Mouse (Mus musculus) erythroblast, embryonic 14.5 days (primary cell): ENCODE results near the gene Ubxn11. TPM values are rescaled to one million over a fixed set of nuclear protein-coding genes. Genes with fewer than 3 reads are reported as not detected.
"Not testable (repeated sequence)": the region's sequence is repeated elsewhere in the genome, so short reads cannot be mapped to it uniquely, and the experiment has no call there.

Experiments
- H3K27me3 ChIP-seq: 2 replicates; pipeline ENCODE4 v1.6.1; 2012; ENCODE audit warnings: inconsistent platforms; ENCODE audit not compliant: control insufficient read depth
- H3K36me3 ChIP-seq: 2 replicates; pipeline ENCODE4 v1.6.1; 2012; ENCODE audit warnings: mild to moderate bottlenecking, inconsistent platforms; ENCODE audit not compliant: control insufficient read depth
- H3K4me1 ChIP-seq: 2 replicates; pipeline ENCODE4 v1.6.1; 2012; ENCODE audit warnings: inconsistent platforms; ENCODE audit not compliant: control insufficient read depth
- H3K4me3 ChIP-seq: replicated peaks from 2 replicates; pipeline ENCODE3; 2012; ENCODE audit warnings: moderate library complexity, mild to moderate bottlenecking, inconsistent platforms
- H3K9me3 ChIP-seq: 2 replicates; pipeline ENCODE4 v1.6.1; 2012; ENCODE audit warnings: low read length, inconsistent platforms, mixed read lengths; ENCODE audit not compliant: control insufficient read depth
- GATA1 ChIP-seq: IDR thresholded peaks from 2 replicates; pipeline ENCODE4 v1.6.1; 2012; ENCODE audit warnings: low read length, inconsistent platforms, mixed read lengths
- TAL1 ChIP-seq: IDR thresholded peaks from 3 replicates; pipeline ENCODE4 v1.6.1; 2012; ENCODE audit warnings: low read length, inconsistent platforms, mixed read lengths
- polyA plus RNA-seq: library from polyadenylated mRNA; stranded (reverse); fragments of >175 nt; gene quantifications from 2 replicates; pipeline ENCODE4 v1.2.3, GENCODE M21; 2012

The Ubxn11 gene
- polyA plus RNA-seq, 1 experiment: 0.08 TPM

DNA sequence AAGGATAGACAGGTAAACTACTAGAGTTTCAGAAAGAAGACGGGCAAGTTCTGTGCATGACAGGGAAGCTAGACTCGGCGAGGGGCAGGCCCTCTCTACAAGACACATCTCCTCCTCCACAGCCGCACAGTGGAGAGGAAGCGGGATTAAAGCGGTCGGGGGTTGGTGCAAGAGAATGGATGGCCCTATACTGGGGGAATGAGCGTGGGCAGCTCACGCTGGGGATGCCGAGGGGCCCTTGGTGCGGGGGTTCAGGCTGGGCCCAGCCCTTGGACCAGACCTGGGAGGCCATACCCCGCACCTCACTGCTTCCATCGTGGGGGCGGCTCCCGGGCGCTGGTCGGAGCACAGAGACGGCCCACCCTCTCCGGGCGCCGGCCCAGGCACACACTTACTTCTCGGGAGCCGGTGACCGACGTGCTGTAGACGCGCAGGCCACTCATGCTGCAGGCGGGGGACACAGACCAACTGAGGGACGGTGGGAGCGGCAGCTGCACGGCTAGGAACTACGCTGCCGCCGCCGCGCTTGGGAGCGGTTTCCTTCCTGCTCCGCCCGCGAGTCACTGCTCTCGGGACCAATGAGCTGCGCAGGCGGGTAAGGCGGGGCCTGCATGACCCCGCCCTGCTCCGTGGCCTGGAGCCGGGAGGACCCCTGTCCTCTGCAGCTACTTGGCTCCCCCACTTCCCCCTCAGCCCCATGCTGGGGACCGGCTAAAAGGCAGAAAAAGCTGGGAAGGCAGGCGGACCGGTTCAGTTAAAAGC, 26.0 kb downstream of the Ubxn11 start, which contains the start of gene Sh3bgrl3:
Gene Sh3bgrl3, minus strand, starts transcription at position 569 of the 762 bp plus-strand sequence.
- Histone ChIP-seq H3K9me3 (no peaks in the 10 kb centered on the region), H3K27me3 (no peaks in the 10 kb centered on the region), H3K4me3 (peak within 1 kb of the TSS; percentile 82), H3K36me3 (peaks cover 42% of the 10 kb centered on the region), H3K4me1 (peaks cover 53% of the 10 kb centered on the region)
- no peak for TF ChIP-seq GATA1
- no peak for TF ChIP-seq TAL1

DNA sequence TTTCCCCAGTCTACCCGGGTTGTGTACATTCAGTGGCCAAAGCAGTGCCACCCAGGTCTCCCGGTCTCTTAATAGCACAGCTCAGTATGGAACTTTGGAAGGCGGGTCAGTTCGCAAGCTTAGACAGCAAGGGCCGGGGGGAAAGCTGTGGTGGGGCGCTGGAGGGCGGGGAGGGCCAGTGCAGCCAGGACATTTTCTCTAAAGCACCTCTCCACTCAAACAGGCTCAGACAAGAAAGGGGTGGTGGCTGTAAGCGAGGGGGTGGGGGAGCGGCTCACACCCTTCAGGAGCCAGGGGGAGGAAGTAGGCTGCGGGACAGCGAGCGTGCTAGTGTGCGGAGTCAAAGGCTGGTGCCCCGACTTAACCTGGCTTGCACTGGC, 26.6 kb downstream of the Ubxn11 start:
- Histone ChIP-seq H3K4me3 (peak overlapping the region; percentile 82), H3K27me3 (no peaks in the 10 kb centered on the region), H3K9me3 (no peaks in the 10 kb centered on the region), H3K36me3 (peaks cover 48% of the 10 kb centered on the region), H3K4me1 (peaks cover 53% of the 10 kb centered on the region)
- no peak for TF ChIP-seq GATA1

DNA sequence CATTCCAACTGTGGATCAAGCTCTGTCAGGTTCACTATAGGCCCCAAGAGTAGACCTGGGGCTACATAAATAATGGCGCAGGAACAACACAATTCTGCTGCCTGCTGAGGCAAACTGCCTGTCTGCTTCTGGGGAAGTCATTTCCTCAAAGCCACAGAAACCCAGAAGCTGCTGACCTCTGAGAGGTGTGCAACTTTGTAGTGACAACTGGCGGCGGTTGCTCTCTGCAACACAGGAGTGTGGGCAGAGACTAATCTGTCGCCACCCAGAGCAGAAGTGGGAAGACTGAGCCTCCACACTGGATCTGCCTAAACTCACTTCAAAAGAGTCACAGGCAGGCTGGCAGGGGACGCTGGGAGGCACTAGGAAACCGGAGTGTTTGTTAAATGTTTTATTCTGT, 27.1 kb downstream of the Ubxn11 start:
- no peaks in the 10 kb centered on the region for H3K27me3 ChIP-seq
- no peak for TF ChIP-seq TAL1
- no peak for TF ChIP-seq GATA1
- H3K4me3 ChIP-seq: no peak overlapping the region
- no peaks in the 10 kb centered on the region for H3K9me3 ChIP-seq
- peaks cover 52% of the 10 kb centered on the region for H3K36me3 ChIP-seq
- H3K4me1 ChIP-seq: peaks cover 48% of the 10 kb centered on the region

DNA sequence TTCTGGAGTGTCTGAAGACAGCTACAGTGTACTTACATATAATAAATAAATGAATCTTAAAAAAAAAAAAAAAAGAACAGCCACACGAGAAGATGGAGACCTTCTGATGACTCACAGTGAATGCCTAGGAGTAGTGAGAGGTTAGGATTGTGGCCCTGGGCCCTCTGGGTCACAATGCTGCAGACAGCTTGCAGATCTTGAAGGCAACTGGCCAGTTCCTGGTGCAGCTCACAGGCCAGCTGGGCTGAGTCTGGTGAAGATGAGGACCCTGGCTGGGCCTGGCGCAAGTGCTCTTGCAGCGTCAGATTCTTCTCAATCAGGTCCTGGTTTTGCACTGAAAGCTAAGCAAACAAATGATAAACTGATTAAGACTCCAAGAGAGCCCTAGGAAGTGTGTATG, 29.7 kb downstream of the Ubxn11 start:
- peaks cover 71% of the 10 kb centered on the region for H3K36me3 ChIP-seq
- peaks cover 42% of the 10 kb centered on the region for H3K4me1 ChIP-seq
- TF ChIP-seq TAL1: no peak
- no peak for TF ChIP-seq GATA1
- H3K27me3 ChIP-seq: no peaks in the 10 kb centered on the region
- H3K9me3 ChIP-seq: no peaks in the 10 kb centered on the region
- no peak overlapping the region for H3K4me3 ChIP-seq

DNA sequence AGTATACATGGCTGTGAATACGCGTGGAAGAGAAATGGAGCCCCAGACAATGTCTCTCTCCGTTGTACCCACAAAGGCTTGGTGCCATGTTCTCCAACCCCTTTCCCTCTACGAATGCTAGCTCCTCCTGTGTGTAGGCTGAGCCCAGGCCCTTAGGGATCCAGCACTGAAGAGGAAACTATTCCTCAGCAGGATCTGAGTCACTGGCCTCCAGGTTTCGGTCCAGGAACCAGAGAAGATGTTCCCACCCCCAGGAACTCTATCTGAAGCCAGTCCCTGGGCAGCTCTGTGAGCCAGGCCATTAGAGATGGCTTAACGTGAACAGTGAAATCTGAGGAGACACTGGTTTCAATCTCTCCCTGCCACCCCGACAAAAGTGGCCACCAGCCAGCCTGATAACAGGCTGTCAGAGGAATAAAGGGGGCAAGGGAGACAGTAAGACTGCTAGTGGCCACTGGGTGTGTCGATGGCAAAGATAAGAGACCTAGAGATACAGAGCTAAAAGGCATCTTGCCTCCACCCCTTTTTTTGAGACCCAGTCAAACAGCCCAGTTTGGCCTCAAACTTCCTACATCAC, 30.2 kb downstream of the Ubxn11 start:
- TF ChIP-seq GATA1 (no peak), TAL1 (no peak)
- H3K27me3 ChIP-seq: no peaks in the 10 kb centered on the region
- H3K36me3 ChIP-seq: peaks cover 75% of the 10 kb centered on the region
- no peaks in the 10 kb centered on the region for H3K9me3 ChIP-seq
- peaks cover 37% of the 10 kb centered on the region for H3K4me1 ChIP-seq
- H3K4me3 ChIP-seq: no peak overlapping the region

DNA sequence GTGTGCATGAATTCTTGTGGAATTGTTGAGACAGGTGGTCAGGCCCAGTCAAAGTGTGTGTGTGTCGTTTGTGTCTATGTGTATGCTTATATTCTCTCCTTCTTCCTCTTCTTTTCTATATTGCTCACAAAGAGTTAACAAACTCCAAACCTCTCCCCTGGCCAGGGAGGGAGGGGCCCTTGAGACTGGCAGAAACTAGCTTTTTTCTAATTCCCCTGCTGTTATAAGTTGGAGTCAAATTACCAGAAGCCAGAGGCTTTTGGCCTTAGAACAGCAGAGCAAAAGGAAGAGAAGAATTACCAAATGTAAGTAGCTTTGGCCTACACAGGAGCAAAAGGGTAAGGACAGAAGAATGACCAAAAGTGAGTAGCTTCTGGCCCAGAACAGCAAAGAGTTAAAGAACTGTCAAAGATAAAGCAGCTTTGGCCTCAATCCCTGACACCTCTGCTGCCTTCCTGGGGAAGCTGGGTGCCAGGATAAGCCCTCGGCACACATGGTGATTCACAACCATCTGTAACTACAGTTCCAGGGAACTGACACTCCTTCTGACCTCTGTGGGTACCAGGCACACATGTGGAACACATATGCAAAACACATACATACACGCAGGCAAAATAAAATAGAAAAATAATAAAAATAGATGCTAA, 34.0 kb downstream of the Ubxn11 start:
- Histone ChIP-seq H3K27me3 (no peaks in the 10 kb centered on the region), H3K4me3 (no peak overlapping the region), H3K9me3 (no peaks in the 10 kb centered on the region), H3K36me3 (peaks cover 72% of the 10 kb centered on the region), H3K4me1 (peaks cover 9% of the 10 kb centered on the region)
- TF ChIP-seq GATA1: no peak
- TF ChIP-seq TAL1: no peak

DNA sequence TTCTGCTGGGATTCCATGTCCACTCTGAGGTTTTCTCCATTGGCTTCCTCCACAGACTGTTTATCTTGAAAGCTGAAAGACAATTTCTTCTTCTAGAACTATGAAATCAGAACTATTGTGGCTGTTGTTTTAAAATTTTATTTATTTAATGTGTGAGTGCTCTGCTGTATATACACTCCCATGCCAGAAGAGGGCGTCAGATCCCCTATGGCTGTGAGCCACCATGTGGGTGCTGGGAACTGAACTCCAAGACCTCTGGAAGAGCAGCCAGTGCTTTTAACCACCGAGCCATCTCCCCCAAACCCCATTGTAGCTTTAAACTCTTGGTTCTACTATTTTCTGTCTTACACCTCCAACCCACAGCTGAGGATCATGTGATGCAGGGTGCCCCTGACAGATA, 36.5 kb downstream of the Ubxn11 start:
- TF ChIP-seq TAL1: no peak
- TF ChIP-seq GATA1: no peak
- H3K9me3 ChIP-seq: no peaks in the 10 kb centered on the region
- no peak overlapping the region for H3K4me3 ChIP-seq
- peaks cover 4% of the 10 kb centered on the region; the same call in 1 of the 2 replicates for H3K4me1 ChIP-seq
- H3K36me3 ChIP-seq: peaks cover 58% of the 10 kb centered on the region
- H3K27me3 ChIP-seq: no peaks in the 10 kb centered on the region

DNA sequence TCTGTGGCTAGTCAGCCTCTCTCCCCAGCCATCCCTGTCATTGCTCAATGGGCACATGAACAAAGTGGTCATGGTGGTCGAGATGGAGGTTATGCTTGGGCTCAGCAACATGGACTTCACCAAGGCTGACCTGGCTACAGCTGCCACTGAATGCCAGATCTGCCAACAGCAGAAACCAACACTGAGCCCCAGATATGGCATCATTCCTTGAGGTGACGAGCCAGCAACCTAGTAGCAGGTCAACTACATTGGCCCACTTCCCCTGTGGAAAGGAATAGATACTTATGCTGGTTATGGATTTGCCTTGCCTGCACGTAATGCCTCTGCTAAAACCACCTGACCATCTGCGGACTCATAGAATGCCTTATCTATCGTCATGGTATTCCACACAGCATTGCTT, 41.9 kb downstream of the Ubxn11 start:
- H3K9me3 ChIP-seq, H3K4me3 ChIP-seq, H3K27me3 ChIP-seq, H3K4me1 ChIP-seq: not testable (repeated sequence)
- peaks cover 56% of the 10 kb centered on the region for H3K36me3 ChIP-seq

DNA sequence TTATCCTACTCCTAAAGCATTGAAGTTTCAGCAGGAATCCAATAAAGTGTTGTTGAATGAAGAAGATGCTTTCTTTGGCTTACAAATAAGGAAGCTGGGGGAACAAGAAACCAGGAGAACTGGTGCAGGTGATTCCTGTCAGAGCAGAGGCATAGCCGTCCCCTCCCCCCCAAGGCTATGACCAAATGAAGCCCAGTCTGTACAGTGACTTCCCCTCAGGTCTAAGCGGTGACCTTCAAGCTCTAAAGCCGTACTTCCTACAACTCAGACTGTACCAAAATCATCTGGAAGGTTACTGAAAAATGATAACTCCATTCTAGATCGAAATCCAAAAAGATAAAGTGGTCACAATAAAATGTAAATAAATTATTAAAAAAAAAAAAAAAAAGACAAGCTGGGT, 47.0 kb downstream of the Ubxn11 start:
- peaks cover 85% of the 10 kb centered on the region for H3K36me3 ChIP-seq
- no peaks in the 10 kb centered on the region for H3K9me3 ChIP-seq
- TF ChIP-seq GATA1: no peak
- H3K4me1 ChIP-seq: no peaks in the 10 kb centered on the region
- H3K4me3 ChIP-seq: no peak overlapping the region
- no peaks in the 10 kb centered on the region for H3K27me3 ChIP-seq
